Mouse (Mus musculus) cerebellum, postnatal 25 days (tissue): ENCODE data around the gene Taok2.
A peak's percentile ranks its signal among the peaks of the same experiment; 100 is the strongest.
"Not testable (repeated sequence)": the region's sequence is repeated elsewhere in the genome, so short reads cannot be mapped to it uniquely, and the experiment has no call there.

Experiments
- DNase-seq, 2 experiments: peaks; one replicate each; pipeline ENCODE4 v3.0.0; 2021; ENCODE audit warnings: mixed read lengths in 2 of 2

Taok2 gene

GRCm38 (mm10) chr7:126884286-126885164, at the start of gene Taok2:
Gene Taok2, minus strand, starts transcription at chr7:126884703.
- DNase-seq = peak; percentile 98 to 99

- no peak for DNase-seq
Observed at GRCm38 (mm10) chr7:126932652-126933051, 48.1 kb upstream of the Taok2 start.

- peak in 1 of 2 experiments; percentile 53 for DNase-seq
Observed at GRCm38 (mm10) chr7:126929046-126929445, 44.5 kb upstream of the Taok2 start.

GRCm38 (mm10) chr7:126928384-126929037, 44.0 kb upstream of the Taok2 start, which contains the start of gene Kctd13:
Gene Kctd13, plus strand, starts transcription at chr7:126928879.
- DNase-seq = peak; percentile 94 to 97

GRCm38 (mm10) chr7:126926299-126926698, 41.8 kb upstream of the Taok2 start:
- DNase-seq = no peak

- DNase-seq = no peak
Observed at GRCm38 (mm10) chr7:126923999-126924398, 39.5 kb upstream of the Taok2 start.

- DNase-seq = peak in 1 of 2 experiments; percentile 29
Observed at GRCm38 (mm10) chr7:126922624-126923060, 38.1 kb upstream of the Taok2 start, which contains the start of gene Tmem219. Gene Tmem219, minus strand, starts transcription at chr7:126922917.

GRCm38 (mm10) chr7:126921563-126921962, 37.1 kb upstream of the Taok2 start:
- DNase-seq = no peak

GRCm38 (mm10) chr7:126919973-126920372, 35.5 kb upstream of the Taok2 start:
- DNase-seq = no peak

- not testable (repeated sequence) for DNase-seq
Observed at GRCm38 (mm10) chr7:126918356-126918755, 33.9 kb upstream of the Taok2 start.

- no peak for DNase-seq
Observed at GRCm38 (mm10) chr7:126914844-126915243, 30.3 kb upstream of the Taok2 start.

GRCm38 (mm10) chr7:126905590-126905989, 21.1 kb upstream of the Taok2 start:
- DNase-seq = no peak

- DNase-seq = not testable (repeated sequence)
Observed at GRCm38 (mm10) chr7:126899781-126900180, 15.3 kb upstream of the Taok2 start.

- DNase-seq = peak; percentile 98 to 100
Observed at GRCm38 (mm10) chr7:126898102-126898990, 13.8 kb upstream of the Taok2 start.

- peak in 1 of 2 experiments; percentile 27 for DNase-seq
Observed at GRCm38 (mm10) chr7:126897390-126898101, 13.0 kb upstream of the Taok2 start.

- DNase-seq = peak in 1 of 2 experiments; percentile 24
Observed at GRCm38 (mm10) chr7:126896912-126897311, 12.4 kb upstream of the Taok2 start.

- DNase-seq = no peak
Observed at GRCm38 (mm10) chr7:126888852-126889251, 4.3 kb upstream of the Taok2 start.

- DNase-seq = no peak
Observed at GRCm38 (mm10) chr7:126887281-126887680, 2.8 kb upstream of the Taok2 start.

GRCm38 (mm10) chr7:126883731-126884181, 747 bp downstream of the Taok2 start:
- DNase-seq = peak; percentile 44 to 46

GRCm38 (mm10) chr7:126881040-126881439, 3.5 kb downstream of the Taok2 start:
- DNase-seq = no peak

- DNase-seq = no peak
Observed at GRCm38 (mm10) chr7:126877239-126877638, 7.3 kb downstream of the Taok2 start.

- DNase-seq = peak in 1 of 2 experiments; percentile 17
Observed at GRCm38 (mm10) chr7:126870520-126870891, 14.0 kb downstream of the Taok2 start.
